Mouse (Mus musculus) granulocyte monocyte progenitor cell, adult 5-6 weeks (primary cell): ENCODE results near the gene Caap1. TPM values are rescaled to one million over a fixed set of nuclear protein-coding genes. Genes with fewer than 3 reads are reported as not detected.

Experiments
- ATAC-seq: replicated peaks from 2 replicates; pipeline ENCODE4 v1.8.0; 2016; ENCODE audit warnings: mild to moderate bottlenecking, moderate TSS enrichment, inconsistent platforms; ENCODE audit not compliant: poor library complexity, severe bottlenecking
- total RNA-seq, 2 experiments: library from RNA; stranded (forward) in 1 of 2; stranded (reverse) in 1 of 2; fragments of 200-712, 200-1000 nt in 1 of 2; fragments of >200 nt in 1 of 2; fragmentation: Nextera tagmentation in 1 of 2; gene quantifications; 2 replicates each; pipeline ENCODE4 v1.2.3; 2014 to 2017

Caap1 gene
- total RNA-seq (2014; fragmentation: Nextera tagmentation) (14.9 and 15.5 TPM in 2 replicates), total RNA-seq (2017) (21.1 and 22.4 TPM in 2 replicates)

- ATAC-seq = peak; percentile 99
Measured at GRCm38 (mm10) chr4:94556265-94557054, at the start of gene Caap1, which contains the start of gene Gm10306. Gene Caap1 (minus strand): TSS chr4:94556796. Gene Gm10306 (plus strand): TSS chr4:94556546.

- ATAC-seq = no peak
Measured at GRCm38 (mm10) chr4:94605591-94605990, 49.0 kb upstream of the Caap1 start.

GRCm38 (mm10) chr4:94604452-94605019 lies 47.9 kb upstream of the Caap1 start:
- ATAC-seq = no peak

DNA sequence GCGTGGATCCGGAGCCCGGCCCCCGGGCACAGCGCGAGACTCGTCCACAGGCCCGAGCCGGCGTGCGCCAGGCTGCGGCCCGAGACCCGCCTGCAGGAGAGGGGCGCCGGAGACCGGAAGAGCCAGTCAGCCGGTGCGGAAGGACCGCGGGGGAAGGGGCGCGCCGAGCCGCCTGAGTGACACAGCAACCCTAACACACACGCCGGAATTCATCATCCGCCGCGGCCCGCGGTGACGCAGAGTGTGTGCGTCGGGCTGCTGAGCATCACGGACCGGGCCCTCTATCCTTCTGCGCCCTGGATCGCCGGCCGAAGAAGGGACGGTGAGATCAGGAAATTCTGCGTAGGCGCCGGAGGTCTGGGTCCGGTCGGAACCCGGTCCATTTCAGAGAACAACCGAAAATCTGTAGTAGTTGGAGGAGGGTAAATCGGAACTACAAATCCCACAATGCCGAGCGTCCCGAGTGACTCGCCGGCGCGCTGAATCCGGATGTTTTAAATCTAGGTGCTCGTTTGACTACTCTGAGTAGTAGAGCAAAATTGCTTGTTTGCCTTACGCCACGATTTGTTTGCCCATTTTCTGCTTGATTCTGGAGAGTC lies 46.5 kb upstream of the Caap1 start, which contains the start of gene Plaa:
Plaa (minus strand) TSS at position 214 of the 599 bp plus-strand sequence.
- peak; percentile 98 for ATAC-seq

DNA sequence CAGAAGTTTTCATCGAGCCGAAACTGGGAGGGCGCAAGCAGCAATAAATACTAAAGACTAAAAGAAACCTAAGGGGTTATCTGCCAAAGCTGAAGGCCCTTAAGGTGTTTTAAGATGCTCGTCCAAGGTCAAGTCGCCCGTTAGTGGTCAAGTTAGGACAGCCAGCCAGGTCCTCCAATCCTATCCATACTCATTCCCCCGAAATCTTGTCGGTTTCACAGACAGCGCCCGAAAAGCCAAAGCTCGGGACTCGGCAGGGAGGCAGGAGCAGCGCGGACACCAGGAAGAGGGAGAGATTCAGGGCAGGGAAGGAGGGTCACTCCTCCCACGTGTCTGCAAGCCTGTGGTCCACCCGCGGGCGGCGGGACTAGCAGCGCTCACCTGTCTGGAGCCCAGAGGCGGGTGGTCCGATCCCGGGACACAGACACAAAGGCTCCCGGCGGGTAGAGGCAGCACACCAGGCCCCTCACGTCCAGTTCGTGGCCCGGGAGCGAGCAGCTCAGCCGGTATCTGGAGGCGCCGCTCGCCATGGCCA lies 46.0 kb upstream of the Caap1 start:
- peak; percentile 53 for ATAC-seq

GRCm38 (mm10) chr4:94601395-94601794 lies 44.8 kb upstream of the Caap1 start:
- ATAC-seq = no peak

DNA sequence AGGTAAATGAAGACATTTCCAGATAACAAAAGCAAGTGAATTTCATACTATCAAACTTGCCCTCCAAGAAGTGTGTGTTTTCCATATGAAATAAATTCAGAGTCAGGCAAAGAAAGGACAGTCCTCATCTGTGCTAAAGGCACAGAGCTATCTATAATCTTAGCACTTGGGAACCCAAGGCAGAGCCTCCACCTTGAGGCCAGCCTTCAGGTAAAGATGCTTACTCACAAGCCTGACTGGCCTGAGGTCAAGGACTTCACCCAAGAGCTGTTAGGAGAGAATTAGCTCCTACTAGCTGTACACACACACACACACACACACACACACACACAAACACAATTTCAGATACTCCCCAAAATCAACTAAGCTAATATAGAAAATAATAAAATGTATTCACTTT lies 36.1 kb upstream of the Caap1 start:
- ATAC-seq = no peak

DNA sequence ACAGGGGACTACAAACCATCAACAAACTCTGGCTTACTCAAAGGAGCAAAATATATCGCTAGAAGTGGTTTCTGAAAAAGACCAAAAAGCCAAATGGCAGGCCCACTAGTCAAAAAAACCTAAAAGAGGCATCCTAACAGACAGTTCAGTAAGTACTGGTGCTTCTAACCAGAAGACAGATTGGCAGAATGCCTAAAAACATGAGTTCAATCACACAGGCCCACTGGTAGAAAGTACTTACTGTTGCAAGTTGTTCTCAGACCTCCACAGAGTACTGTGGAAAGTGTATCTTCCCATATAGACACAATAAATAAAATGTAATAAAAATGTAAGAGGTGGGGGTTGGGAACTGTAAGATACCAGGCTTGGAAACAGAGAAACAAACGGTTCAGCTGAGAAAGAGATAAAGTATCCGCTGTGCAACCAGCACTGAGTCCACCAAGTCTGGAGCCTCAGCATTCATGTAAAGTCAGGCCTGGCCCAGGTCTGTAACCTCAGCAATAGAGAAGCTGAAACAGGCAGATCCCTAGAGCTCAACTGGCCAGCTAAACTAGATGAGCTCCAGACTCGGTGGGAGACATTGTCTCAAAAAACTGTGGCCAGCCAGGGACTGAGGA lies 35.3 kb upstream of the Caap1 start:
- ATAC-seq = no peak

GRCm38 (mm10) chr4:94572677-94573076 lies 16.1 kb upstream of the Caap1 start:
- no peak for ATAC-seq

DNA sequence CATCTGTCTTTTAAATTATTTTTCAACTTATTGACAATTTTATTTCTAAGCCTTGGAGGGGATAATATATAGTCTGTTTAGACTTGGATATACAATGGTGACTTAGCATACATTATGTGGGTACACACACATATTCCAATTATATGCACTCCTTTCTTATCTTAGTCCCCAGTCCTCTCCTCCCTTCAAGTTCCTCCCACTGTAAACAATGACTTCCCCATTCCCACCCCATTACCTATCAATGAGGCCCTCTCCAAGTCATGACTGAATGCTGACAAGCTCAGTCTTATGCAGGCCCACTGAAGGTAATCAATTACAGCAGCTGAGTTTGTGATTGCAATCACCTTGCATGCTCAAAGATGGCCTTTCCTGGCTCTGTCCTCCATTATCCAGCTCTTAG lies 7.7 kb upstream of the Caap1 start:
- 0 out of 2 replicates have a peak, but pooled peaks have one; percentile 14 for ATAC-seq

DNA sequence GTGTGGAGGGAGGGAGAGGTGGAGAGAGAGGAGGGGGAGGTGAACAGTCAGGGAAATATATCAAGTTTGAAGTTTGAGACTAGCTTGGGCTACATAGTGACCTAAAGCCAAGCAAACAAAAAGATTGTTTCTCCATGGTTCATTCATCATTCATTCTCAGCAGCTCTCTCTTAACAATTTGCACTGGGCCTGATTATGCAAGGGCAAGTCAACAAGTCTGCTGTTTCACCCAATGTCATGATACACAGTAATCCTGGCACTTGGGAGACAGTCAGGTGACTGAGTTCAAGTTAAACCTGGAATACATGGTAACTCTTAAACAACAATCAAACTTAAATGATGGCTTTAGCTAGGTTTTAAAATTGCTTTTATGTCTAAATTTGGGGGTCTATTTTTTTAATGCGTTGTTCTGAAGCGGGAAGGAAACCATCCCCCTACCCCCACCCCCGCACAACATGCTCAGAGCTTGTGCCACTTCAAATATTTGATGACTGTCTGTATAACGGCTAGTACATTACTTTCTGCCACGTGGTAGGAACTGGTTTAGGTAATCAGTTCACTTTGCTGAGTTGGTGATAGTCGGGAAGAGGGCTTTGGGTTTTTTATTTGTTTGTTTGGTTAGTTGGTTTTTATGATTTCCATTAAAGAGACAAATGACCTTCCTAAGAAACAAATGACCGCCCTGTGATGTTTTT lies 5.5 kb upstream of the Caap1 start:
- ATAC-seq = no peak

DNA sequence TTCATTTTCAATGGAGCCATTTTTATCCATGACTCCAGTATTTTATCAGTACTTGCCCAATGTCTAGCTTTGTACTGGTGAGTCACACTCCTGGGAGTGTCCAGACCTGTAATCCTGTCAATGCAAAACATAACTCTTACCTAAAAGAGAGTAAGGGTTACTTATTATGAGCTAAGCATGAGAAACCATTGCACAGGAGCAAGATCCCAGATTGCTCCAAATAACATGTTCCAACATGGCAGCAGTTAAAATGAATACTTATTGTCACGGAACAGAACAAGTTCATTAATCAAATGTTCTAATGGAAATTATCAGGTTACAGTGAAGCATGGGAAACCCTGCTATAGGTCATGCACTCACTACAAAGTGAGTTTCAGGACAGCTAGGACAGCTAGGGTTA lies 3.7 kb upstream of the Caap1 start:
- ATAC-seq = no peak

GRCm38 (mm10) chr4:94559266-94559665 lies 2.7 kb upstream of the Caap1 start:
- ATAC-seq = no peak

DNA sequence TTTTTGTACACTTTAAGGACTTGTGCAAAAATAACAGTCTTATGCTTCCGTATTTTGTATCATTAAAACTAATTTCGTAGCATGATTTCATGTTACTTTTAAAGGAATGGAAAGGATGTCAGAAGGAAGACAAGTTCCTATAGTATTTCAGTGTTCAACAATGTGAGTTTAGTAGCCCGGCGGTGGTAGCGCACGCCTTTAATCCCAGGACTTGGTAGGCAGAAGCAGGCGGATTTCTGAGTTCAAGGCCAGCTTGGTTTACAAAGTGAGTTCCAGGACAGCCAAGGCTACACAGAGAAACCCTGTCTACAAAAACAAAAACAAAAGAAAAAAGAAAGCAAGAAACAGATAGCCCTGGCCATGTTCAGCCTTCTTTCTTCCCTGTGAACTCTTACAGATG lies 549 bp upstream of the Caap1 start:
- no peak; the same call in 1 of the 2 replicates for ATAC-seq

DNA sequence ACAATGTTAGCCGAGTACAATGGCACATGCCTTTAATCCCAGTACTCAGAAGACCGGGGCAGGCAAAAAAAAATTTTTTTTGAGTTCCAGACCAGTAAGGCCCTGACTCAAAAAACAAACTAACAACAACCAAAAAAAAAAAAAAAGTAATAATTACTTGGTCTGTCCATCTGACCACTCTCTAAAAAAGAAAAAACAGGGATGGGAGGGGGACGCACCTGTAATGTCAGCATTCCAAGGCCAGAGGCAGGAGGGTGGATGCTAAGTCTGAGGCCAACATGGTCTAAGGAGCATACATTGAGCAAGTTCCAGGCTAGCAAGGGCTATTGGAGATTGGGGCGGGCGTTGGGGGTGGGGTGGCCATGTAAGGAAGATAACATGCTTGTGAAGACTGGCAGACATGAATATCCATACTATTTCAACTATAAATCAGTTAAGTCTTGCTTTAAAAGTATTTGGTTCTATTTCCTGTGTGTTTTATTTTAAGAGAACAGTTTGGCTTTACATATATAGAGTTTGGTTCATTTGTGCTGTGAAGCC lies 1.6 kb downstream of the Caap1 start:
- no peak for ATAC-seq

- no peak for ATAC-seq
Measured at GRCm38 (mm10) chr4:94544321-94544720, 12.3 kb downstream of the Caap1 start.

- no peak for ATAC-seq
Measured at GRCm38 (mm10) chr4:94543041-94543440, 13.6 kb downstream of the Caap1 start.

DNA sequence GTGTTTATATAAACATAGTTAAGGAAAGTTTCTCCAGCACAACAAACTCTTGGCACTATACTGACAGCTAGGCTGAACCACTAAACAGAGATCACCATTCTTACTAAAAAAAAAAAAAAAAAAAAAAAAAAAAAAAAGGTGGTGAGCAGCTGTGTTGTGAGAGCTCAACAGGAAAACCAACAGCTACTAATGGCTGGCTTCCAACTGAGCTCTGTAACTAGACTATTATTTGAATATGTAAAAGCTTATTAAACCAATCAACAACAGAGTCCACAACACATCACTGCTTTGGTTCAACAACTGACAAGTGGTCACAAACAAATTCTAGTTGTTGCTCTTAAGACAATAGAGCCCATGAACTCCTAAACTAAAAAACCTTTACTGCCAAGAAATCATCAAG lies 23.4 kb downstream of the Caap1 start:
- no peak for ATAC-seq

- no peak for ATAC-seq
Measured at GRCm38 (mm10) chr4:94529448-94529847, 27.1 kb downstream of the Caap1 start.

DNA sequence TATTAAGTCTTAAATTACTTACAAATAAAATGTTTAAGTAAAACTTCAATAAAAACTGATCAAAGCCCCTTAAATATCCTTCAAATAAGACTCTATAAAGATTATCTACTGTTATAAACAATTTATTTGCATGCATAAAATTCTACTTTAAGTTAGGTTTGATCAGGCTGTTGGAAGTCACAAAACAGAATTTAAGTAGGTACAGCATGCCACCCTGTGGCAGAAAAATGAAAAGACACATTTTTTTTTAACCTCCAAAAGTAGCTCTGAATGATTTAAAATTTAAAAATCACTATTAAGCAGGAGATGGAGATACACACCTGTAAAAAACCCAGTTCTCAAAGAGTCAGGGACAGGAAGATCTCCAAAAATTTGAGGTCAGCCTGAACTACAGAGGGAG lies 33.3 kb downstream of the Caap1 start:
- no peak; the same call in 1 of the 2 replicates for ATAC-seq
